Mouse (Mus musculus): ENCODE measurements at regions not wholly inside any gene's neighbourhood (a gene's known extent, or its start where the extent isn't known, plus 50 kb on each side); places are given as distances from the start of the nearest gene placed in this dataset.
"Not testable (repeated sequence)": the region's sequence is repeated elsewhere in the genome, so short reads cannot be mapped to it uniquely, and the experiment has no call there.

- no peaks in the 10 kb centered on the region for H3K36me3 ChIP-seq (ENCODE audit: control insufficient read depth, insufficient read depth)
- H3K79me3 ChIP-seq (ENCODE audit: low read depth) = no peaks in the 10 kb centered on the region
- no peaks in the 10 kb centered on the region for H3K27me3 ChIP-seq (ENCODE audit: control insufficient read depth, insufficient read depth, insufficient read length)
- H3ac ChIP-seq (ENCODE audit: control insufficient read depth, insufficient read length, low read depth) = no peak overlapping the region
- TF ChIP-seq MYOD1 (IDR thresholded peaks at IDR 0.05; ENCODE audit: control insufficient read depth, insufficient read length, low read depth) (no peak), MYOG (IDR thresholded peaks at IDR 0.05; ENCODE audit: control insufficient read depth, extremely low read depth, insufficient read length) (no peak), USF1 (IDR thresholded peaks at IDR 0.05; ENCODE audit: low read depth) (no peak), CTCF (IDR thresholded peaks at IDR 0.05; ENCODE audit: control insufficient read depth, insufficient read depth, insufficient read length) (no peak), CEBPB (IDR thresholded peaks at IDR 0.05; ENCODE audit: low read depth) (no peak), MAX (IDR thresholded peaks at IDR 0.05) (no peak), FOSL1 (IDR thresholded peaks at IDR 0.05; ENCODE audit: insufficient read depth, low read length, poor library complexity, severe bottlenecking) (no peak)
- no peak overlapping the region for H3K4me3 ChIP-seq (ENCODE audit: insufficient read depth, poor library complexity, severe bottlenecking)
- no peaks in the 10 kb centered on the region for H3K79me2 ChIP-seq (ENCODE audit: control insufficient read depth, insufficient read depth)
Observed at GRCm38 (mm10) chr8:103690438-103690837, 411.0 kb upstream of the Cdh5 start.

- Histone ChIP-seq H3K79me3 (ENCODE audit: low read depth) (no peaks in the 10 kb centered on the region), H3K36me3 (ENCODE audit: control insufficient read depth, insufficient read depth) (no peaks in the 10 kb centered on the region), H3K79me2 (ENCODE audit: control insufficient read depth, insufficient read depth) (no peaks in the 10 kb centered on the region), H3ac (ENCODE audit: control insufficient read depth, insufficient read length, low read depth) (no peak overlapping the region), H3K27me3 (ENCODE audit: control insufficient read depth, insufficient read depth, insufficient read length) (no peaks in the 10 kb centered on the region), H3K4me3 (ENCODE audit: insufficient read depth, poor library complexity, severe bottlenecking) (no peak overlapping the region)
- TF ChIP-seq CEBPB (IDR thresholded peaks at IDR 0.05; ENCODE audit: low read depth) (no peak), FOSL1 (IDR thresholded peaks at IDR 0.05; ENCODE audit: insufficient read depth, low read length, poor library complexity, severe bottlenecking) (no peak), USF1 (IDR thresholded peaks at IDR 0.05; ENCODE audit: low read depth) (no peak), MYOD1 (IDR thresholded peaks at IDR 0.05; ENCODE audit: control insufficient read depth, insufficient read length, low read depth) (no peak), CTCF (IDR thresholded peaks at IDR 0.05; ENCODE audit: control insufficient read depth, insufficient read depth, insufficient read length) (no peak), MYOG (IDR thresholded peaks at IDR 0.05; ENCODE audit: control insufficient read depth, extremely low read depth, insufficient read length) (no peak), MAX (IDR thresholded peaks at IDR 0.05) (no peak)
Observed at GRCm38 (mm10) chr8:103693531-103693930, 407.9 kb upstream of the Cdh5 start.

DNA sequence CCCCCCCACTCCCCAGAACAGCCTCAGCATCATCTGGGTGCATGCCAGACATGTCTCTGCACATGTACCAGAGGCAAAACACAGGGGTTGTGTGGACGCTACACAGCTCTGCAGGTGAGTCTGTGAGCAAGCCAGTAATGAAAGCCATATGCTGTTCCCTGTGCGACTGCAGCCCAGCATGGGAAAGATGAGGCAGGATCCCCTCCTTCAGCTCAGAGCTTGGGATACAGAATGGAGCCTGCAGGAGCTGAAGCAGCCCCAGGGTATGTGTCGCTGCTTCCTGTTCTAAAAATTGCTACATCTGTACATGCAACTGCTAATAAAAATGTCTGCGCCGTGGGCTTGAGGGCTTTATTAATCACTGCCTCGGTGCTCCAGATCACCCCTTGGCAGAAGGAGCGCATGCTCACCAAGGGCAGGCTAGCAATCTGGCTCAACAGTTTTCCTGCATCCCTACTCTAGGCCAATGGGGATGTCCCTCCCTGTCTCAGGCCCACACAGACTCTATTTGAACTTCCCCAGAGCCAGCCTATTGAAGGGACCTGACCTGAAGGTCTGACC lies 407.0 kb upstream of the Cdh5 start:
- H3K27me3 ChIP-seq (ENCODE audit: control insufficient read depth, insufficient read depth, insufficient read length) = no peaks in the 10 kb centered on the region
- no peaks in the 10 kb centered on the region for H3K36me3 ChIP-seq (ENCODE audit: control insufficient read depth, insufficient read depth)
- TF ChIP-seq FOSL1 (IDR thresholded peaks at IDR 0.05; ENCODE audit: insufficient read depth, low read length, poor library complexity, severe bottlenecking) = no peak
- TF ChIP-seq USF1 (IDR thresholded peaks at IDR 0.05; ENCODE audit: low read depth) = no peak
- TF ChIP-seq CEBPB (IDR thresholded peaks at IDR 0.05; ENCODE audit: low read depth) = no peak
- no peak for TF ChIP-seq MYOG (IDR thresholded peaks at IDR 0.05; ENCODE audit: control insufficient read depth, extremely low read depth, insufficient read length)
- TF ChIP-seq CTCF (IDR thresholded peaks at IDR 0.05; ENCODE audit: control insufficient read depth, insufficient read depth, insufficient read length) = no peak
- TF ChIP-seq MAX (IDR thresholded peaks at IDR 0.05) = no peak
- no peak for TF ChIP-seq MYOD1 (IDR thresholded peaks at IDR 0.05; ENCODE audit: control insufficient read depth, insufficient read length, low read depth)
- no peak overlapping the region for H3K4me3 ChIP-seq (ENCODE audit: insufficient read depth, poor library complexity, severe bottlenecking)
- no peaks in the 10 kb centered on the region for H3K79me2 ChIP-seq (ENCODE audit: control insufficient read depth, insufficient read depth)
- no peaks in the 10 kb centered on the region for H3K79me3 ChIP-seq (ENCODE audit: low read depth)
- H3ac ChIP-seq (ENCODE audit: control insufficient read depth, insufficient read length, low read depth) = no peak overlapping the region

DNA sequence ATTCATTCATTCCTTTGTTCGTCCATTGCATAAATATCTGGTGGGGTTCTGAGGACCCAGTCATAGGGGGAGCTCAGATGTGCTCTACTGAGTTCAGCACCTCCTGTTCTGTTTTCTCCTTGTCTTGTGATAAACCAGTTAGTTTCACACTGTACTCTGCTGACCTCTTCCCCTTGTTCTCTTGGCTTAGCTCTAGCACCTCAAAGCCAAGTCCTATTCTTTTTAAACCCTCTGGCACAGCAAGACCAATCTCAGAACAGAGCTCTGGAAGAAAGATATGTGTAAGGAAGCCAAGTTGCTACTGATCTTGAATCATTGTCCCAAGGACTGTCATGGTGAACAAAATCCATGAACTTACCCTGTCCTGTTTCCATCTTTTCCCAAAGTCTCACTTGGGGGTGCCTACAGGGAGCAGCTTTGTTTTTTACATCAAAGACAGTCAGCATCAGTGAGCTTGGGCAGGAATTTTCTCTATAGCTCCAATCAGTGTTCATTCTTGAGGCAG lies 402.4 kb upstream of the Cdh5 start:
- TF ChIP-seq CEBPB (IDR thresholded peaks at IDR 0.05; ENCODE audit: low read depth) = no peak
- TF ChIP-seq USF1 (IDR thresholded peaks at IDR 0.05; ENCODE audit: low read depth) = no peak
- TF ChIP-seq CTCF (IDR thresholded peaks at IDR 0.05; ENCODE audit: control insufficient read depth, insufficient read depth, insufficient read length) = no peak
- no peak for TF ChIP-seq FOSL1 (IDR thresholded peaks at IDR 0.05; ENCODE audit: insufficient read depth, low read length, poor library complexity, severe bottlenecking)
- H3K79me3 ChIP-seq (ENCODE audit: low read depth) = no peaks in the 10 kb centered on the region
- H3K4me3 ChIP-seq (ENCODE audit: insufficient read depth, poor library complexity, severe bottlenecking) = no peak overlapping the region
- no peaks in the 10 kb centered on the region for H3K36me3 ChIP-seq (ENCODE audit: control insufficient read depth, insufficient read depth)
- H3K79me2 ChIP-seq (ENCODE audit: control insufficient read depth, insufficient read depth) = no peaks in the 10 kb centered on the region
- H3ac ChIP-seq (ENCODE audit: control insufficient read depth, insufficient read length, low read depth) = no peak overlapping the region
- no peaks in the 10 kb centered on the region for H3K27me3 ChIP-seq (ENCODE audit: control insufficient read depth, insufficient read depth, insufficient read length)

- H3K79me3 ChIP-seq (ENCODE audit: low read depth) = no peaks in the 10 kb centered on the region
- H3K4me3 ChIP-seq (ENCODE audit: insufficient read depth, poor library complexity, severe bottlenecking) = no peak overlapping the region
- no peaks in the 10 kb centered on the region for H3K27me3 ChIP-seq (ENCODE audit: control insufficient read depth, insufficient read depth, insufficient read length)
- no peaks in the 10 kb centered on the region for H3K36me3 ChIP-seq (ENCODE audit: control insufficient read depth, insufficient read depth)
- H3K79me2 ChIP-seq (ENCODE audit: control insufficient read depth, insufficient read depth) = no peaks in the 10 kb centered on the region
- no peak overlapping the region for H3ac ChIP-seq (ENCODE audit: control insufficient read depth, insufficient read length, low read depth)
- no peak for TF ChIP-seq MYOG (IDR thresholded peaks at IDR 0.05; ENCODE audit: control insufficient read depth, extremely low read depth, insufficient read length)
- TF ChIP-seq CEBPB (IDR thresholded peaks at IDR 0.05; ENCODE audit: low read depth) = no peak
- TF ChIP-seq MAX (IDR thresholded peaks at IDR 0.05) = no peak
- TF ChIP-seq USF1 (IDR thresholded peaks at IDR 0.05; ENCODE audit: low read depth) = no peak
- no peak for TF ChIP-seq FOSL1 (IDR thresholded peaks at IDR 0.05; ENCODE audit: insufficient read depth, low read length, poor library complexity, severe bottlenecking)
- TF ChIP-seq CTCF (IDR thresholded peaks at IDR 0.05; ENCODE audit: control insufficient read depth, insufficient read depth, insufficient read length) = no peak
- no peak for TF ChIP-seq MYOD1 (IDR thresholded peaks at IDR 0.05; ENCODE audit: control insufficient read depth, insufficient read length, low read depth)
Observed at GRCm38 (mm10) chr8:103702236-103702635, 399.2 kb upstream of the Cdh5 start.

GRCm38 (mm10) chr8:103706084-103706483 lies 395.3 kb upstream of the Cdh5 start:
- Histone ChIP-seq H3K79me3 (ENCODE audit: low read depth) (no peaks in the 10 kb centered on the region), H3K27me3 (ENCODE audit: control insufficient read depth, insufficient read depth, insufficient read length) (no peaks in the 10 kb centered on the region), H3K36me3 (ENCODE audit: control insufficient read depth, insufficient read depth) (no peaks in the 10 kb centered on the region), H3K79me2 (ENCODE audit: control insufficient read depth, insufficient read depth) (no peaks in the 10 kb centered on the region), H3ac (ENCODE audit: control insufficient read depth, insufficient read length, low read depth) (no peak overlapping the region), H3K4me3 (ENCODE audit: insufficient read depth, poor library complexity, severe bottlenecking) (no peak overlapping the region)
- TF ChIP-seq CTCF (IDR thresholded peaks at IDR 0.05; ENCODE audit: control insufficient read depth, insufficient read depth, insufficient read length) (no peak), MAX (IDR thresholded peaks at IDR 0.05) (no peak), CEBPB (IDR thresholded peaks at IDR 0.05; ENCODE audit: low read depth) (no peak), FOSL1 (IDR thresholded peaks at IDR 0.05; ENCODE audit: insufficient read depth, low read length, poor library complexity, severe bottlenecking) (no peak), MYOG (IDR thresholded peaks at IDR 0.05; ENCODE audit: control insufficient read depth, extremely low read depth, insufficient read length) (no peak), MYOD1 (IDR thresholded peaks at IDR 0.05; ENCODE audit: control insufficient read depth, insufficient read length, low read depth) (no peak), USF1 (IDR thresholded peaks at IDR 0.05; ENCODE audit: low read depth) (no peak)

GRCm38 (mm10) chr8:103710871-103711270 lies 390.6 kb upstream of the Cdh5 start:
- H3K4me3 ChIP-seq (ENCODE audit: insufficient read depth, poor library complexity, severe bottlenecking); H3K27me3 ChIP-seq (ENCODE audit: control insufficient read depth, insufficient read depth, insufficient read length); H3K79me2 ChIP-seq (ENCODE audit: control insufficient read depth, insufficient read depth); H3ac ChIP-seq (ENCODE audit: control insufficient read depth, insufficient read length, low read depth); H3K36me3 ChIP-seq (ENCODE audit: control insufficient read depth, insufficient read depth); H3K79me3 ChIP-seq (ENCODE audit: low read depth): not testable (repeated sequence)

Data from C2C12 (cell line).